Mouse (Mus musculus) intestine, postnatal 0 days (tissue): ENCODE results near the gene Ctc1. TPM values are rescaled to one million over a fixed set of nuclear protein-coding genes. Genes with fewer than 3 reads are reported as not detected.

Experiments
- ATAC-seq: fragments of 200-750 bp; cut with Nextera tagmentation; 2 replicates; pipeline ENCODE4 v1.8.0; 2017; ENCODE audit warnings: mild to moderate bottlenecking, moderate TSS enrichment, moderate library complexity
- H3K27ac ChIP-seq: fragments of 300-500 bp; sonication (generic); 2 replicates; pipeline ENCODE4 v1.5.1; 2014; ENCODE audit warnings: mild to moderate bottlenecking, low read depth, low read length, moderate library complexity
- H3K27me3 ChIP-seq: fragments of 300-500 bp; sonication (generic); replicated peaks from 2 replicates; pipeline ENCODE4 v1.6.1; 2014; ENCODE audit warnings: low read length, mixed read lengths; ENCODE audit not compliant: control insufficient read depth, insufficient read depth
- H3K36me3 ChIP-seq: fragments of 300-500 bp; sonication (generic); 2 replicates; pipeline ENCODE4 v1.6.1; 2014; ENCODE audit warnings: mild to moderate bottlenecking, moderate library complexity; ENCODE audit not compliant: control insufficient read depth, insufficient read depth
- H3K4me1 ChIP-seq: fragments of 300-500 bp; sonication (generic); replicated peaks from 2 replicates; pipeline ENCODE4 v1.6.1; 2014; ENCODE audit warnings: antibody characterized with exemption, low read length, mixed read lengths; ENCODE audit not compliant: control insufficient read depth, insufficient read depth
- H3K4me2 ChIP-seq: fragments of 300-500 bp; sonication (generic); replicated peaks from 2 replicates; pipeline ENCODE4 v1.6.1; 2014; ENCODE audit warnings: low read depth, mild to moderate bottlenecking, moderate library complexity
- H3K4me3 ChIP-seq: fragments of 300-500 bp; sonication (generic); 2 replicates; pipeline ENCODE4 v1.5.1; 2014; ENCODE audit warnings: low read depth, low read length
- H3K9ac ChIP-seq: fragments of 300-500 bp; sonication (generic); 2 replicates; pipeline ENCODE4 v1.6.1; 2014; ENCODE audit warnings: mild to moderate bottlenecking, low read depth, low read length
- H3K9me3 ChIP-seq: fragments of 300-500 bp; sonication (generic); 2 replicates; pipeline ENCODE4 v1.6.1; 2016; ENCODE audit warnings: mixed run types; ENCODE audit not compliant: control insufficient read depth
- CTCF ChIP-seq: sonication (generic); IDR thresholded peaks from 2 replicates; pipeline ENCODE4 v1.5.1; 2016; ENCODE audit warnings: low read depth, mild to moderate bottlenecking, control low read depth, antibody characterized with exemption, moderate library complexity
- WGBS: fragments of 180-500 bp; shearing (Covaris S2); extraction: QIAGEN DNeasy Blood & Tissue Kit; methylation state at CpG from one replicate; pipeline ENCODE4 v1.1.7; 2014; 5-methylcytosine and 5-hydroxymethylcytosine counted together
- polyA plus RNA-seq: library from polyadenylated mRNA; unstranded; fragments of >200 nt; fragmentation: Nextera tagmentation; extraction: Ambion mirVana; gene quantifications from 2 replicates; pipeline ENCODE4 v1.2.1, GENCODE M21; 2015

Ctc1 gene
- polyA plus RNA-seq, 1 experiment from 2014 or later: 9.4 TPM

DNA sequence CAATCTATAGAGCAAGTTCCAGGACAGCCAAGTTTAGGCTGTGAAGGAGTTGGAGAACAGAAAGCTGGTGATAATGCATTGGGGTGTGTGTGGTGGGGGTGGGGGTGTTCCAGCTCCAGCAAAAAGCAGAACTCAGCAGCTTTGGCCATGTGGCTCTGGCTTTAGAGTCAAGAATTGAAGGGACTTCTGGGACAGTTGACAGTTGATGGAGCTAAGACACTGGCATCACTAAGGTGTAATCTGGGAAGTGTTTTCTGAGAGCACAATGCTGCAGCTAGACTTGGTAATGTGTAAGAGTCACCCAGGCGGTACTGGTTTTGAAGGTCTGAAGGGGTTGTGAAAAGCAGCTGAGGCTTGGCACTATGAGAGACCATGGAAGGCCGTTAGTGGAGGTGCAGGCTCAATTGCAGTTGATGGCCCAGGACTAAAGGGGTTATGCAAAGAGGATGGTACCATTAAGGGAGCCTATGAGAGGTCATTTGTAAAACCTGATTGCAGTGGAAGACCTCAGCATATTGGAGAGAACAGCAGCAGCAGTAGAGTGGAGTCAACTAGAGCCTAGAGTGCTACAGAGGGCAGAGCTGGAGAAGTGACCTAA lies 37.2 kb downstream of the Ctc1 start:
- Histone ChIP-seq H3K36me3 (peaks cover 3% of the 10 kb centered on the region; the same call in 1 of the 2 replicates), H3K27ac (no peak overlapping the region), H3K27me3 (no peaks in the 10 kb centered on the region), H3K9ac (no peak overlapping the region), H3K4me1 (no peaks in the 10 kb centered on the region), H3K4me2 (no peak overlapping the region), H3K9me3 (no peaks in the 10 kb centered on the region), H3K4me3 (no peak overlapping the region)
- 88% methylated on average over 2 of the region's 2 CpGs for WGBS
- TF ChIP-seq CTCF: no peak
- ATAC-seq: no peak

DNA sequence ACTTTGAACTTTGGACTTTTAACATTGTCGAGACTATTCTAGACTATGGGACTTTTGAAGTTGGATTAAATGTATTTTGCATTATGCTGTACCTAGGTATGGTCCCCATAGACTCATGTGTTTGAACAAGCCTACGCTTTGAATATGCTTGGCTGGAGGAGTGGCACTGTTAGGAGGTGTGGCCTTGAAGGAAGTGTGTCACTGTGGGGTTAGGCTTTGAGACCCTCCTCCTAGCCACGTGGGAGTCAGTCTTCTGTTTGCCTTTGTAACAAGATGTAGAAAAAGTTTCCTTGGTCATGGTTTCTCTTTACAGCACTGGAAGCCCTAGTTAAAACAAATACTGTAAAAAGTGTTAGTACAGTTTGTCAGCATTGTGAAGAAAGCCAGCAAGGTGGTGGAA lies 38.1 kb downstream of the Ctc1 start:
- Histone ChIP-seq H3K4me3 (no peak overlapping the region), H3K9me3 (no peaks in the 10 kb centered on the region), H3K27me3 (no peaks in the 10 kb centered on the region), H3K4me1 (no peaks in the 10 kb centered on the region), H3K27ac (no peak overlapping the region), H3K9ac (no peak overlapping the region), H3K36me3 (peaks cover 3% of the 10 kb centered on the region; the same call in 1 of the 2 replicates), H3K4me2 (no peak overlapping the region)
- TF ChIP-seq CTCF: no peak
- WGBS: 49% methylated on average over 3 of the region's 3 CpGs
- ATAC-seq: no peak

DNA sequence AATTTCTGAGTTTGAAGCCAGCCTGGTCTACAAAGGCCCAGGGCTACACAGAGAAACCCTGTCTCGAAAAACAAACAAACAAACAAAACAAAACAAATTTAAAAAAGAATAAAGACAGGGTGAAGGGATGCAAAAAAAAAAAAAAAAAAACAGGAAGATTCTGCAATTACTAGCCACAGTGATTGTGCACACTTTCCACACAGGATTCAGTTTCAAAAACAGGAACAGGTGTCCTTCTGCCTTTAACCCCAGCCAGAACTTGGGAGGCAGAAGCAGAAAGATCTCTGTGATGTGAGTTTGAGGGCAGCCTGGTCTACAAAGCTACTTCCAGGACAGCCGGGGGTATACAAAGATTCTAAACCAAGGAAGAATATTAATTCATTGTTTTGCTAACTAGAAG lies 42.6 kb downstream of the Ctc1 start:
- H3K36me3 ChIP-seq: no peaks in the 10 kb centered on the region
- H3K9me3 ChIP-seq: no peaks in the 10 kb centered on the region
- peak overlapping the region; percentile 95 for H3K4me2 ChIP-seq
- peak overlapping the region; percentile 86 for H3K27ac ChIP-seq
- H3K9ac ChIP-seq: peak overlapping the region; percentile 83
- WGBS: 61% methylated on average over 2 of the region's 2 CpGs
- H3K27me3 ChIP-seq: no peaks in the 10 kb centered on the region
- H3K4me3 ChIP-seq: peak overlapping the region; percentile 80
- no peak for ATAC-seq
- H3K4me1 ChIP-seq: 0 out of 2 replicates have a peak, but pooled peaks cover 7% of the 10 kb centered on the region
- no peak for TF ChIP-seq CTCF

DNA sequence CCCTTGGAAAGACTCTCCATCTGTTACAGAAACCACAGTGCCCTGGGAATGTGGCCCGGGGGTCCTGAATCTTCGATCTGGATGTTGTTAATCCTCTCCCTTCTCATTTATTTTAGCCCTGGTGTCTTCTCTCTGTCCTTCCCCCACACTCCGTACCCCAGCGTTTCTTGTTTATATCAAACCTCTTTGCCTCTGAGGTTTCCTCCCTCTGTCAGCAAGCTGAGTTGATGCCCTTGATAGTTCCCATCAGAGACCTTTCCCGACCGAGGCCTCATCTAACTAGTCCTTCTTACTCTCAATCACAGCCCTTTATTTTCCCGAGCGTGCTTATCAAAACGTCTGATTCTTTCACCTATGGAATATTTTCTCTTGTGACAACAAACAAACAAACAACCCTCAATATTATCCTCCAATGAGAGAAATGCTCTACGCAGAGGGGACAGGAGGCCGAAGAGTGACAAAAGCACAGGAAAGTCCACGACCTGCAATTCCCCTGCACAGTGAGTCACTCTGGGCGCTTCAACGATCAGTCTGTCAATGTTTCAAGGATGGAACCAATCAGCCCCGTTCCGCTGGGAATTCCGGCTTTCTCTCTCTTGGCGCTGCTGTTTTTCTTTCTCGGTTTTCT lies 43.1 kb downstream of the Ctc1 start:
- TF ChIP-seq CTCF: no peak
- Histone ChIP-seq H3K4me1 (0 out of 2 replicates have a peak, but pooled peaks cover 7% of the 10 kb centered on the region), H3K4me2 (peak overlapping the region; percentile 95), H3K27ac (peak overlapping the region; percentile 86), H3K9me3 (no peaks in the 10 kb centered on the region), H3K27me3 (no peaks in the 10 kb centered on the region), H3K4me3 (peak overlapping the region; percentile 80), H3K36me3 (no peaks in the 10 kb centered on the region), H3K9ac (peak overlapping the region; percentile 83)
- ATAC-seq: peak; percentile 48
- under 1% methylated on average over 19 of the region's 19 CpGs for WGBS

DNA sequence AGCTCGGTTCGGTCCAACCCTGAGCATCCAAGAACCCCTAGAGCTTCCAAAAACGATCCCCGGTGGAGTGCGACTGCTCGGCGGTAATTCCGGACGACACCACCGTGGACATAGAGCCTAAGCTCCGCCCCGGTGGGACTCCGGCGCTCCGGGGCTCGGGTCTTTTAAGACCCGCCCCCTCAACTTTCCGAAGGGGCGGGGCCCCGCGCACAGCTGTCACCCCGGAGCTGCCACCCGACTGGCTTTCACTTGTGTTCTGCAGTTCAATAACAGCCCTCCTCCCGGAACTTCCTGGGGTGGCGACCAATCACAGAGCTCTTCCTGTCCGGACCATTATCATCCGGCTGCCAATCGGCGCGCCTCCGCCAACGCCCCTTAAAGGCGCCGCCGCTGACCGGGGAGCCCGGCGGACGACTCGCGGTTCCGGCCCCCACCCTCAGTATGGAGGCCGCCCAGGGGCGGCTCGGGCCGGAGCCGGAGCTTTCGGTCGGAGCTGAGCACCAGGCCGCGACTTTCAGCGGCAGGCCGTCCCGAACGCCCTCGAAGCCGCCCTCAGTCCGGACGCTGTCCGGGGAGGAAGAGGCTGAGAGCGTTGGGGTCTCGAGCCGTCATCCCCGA lies 43.8 kb downstream of the Ctc1 start, which contains the start of gene Borcs6:
TSS of gene Borcs6 (plus strand) at position 361 of the 618 bp plus-strand sequence.
- Histone ChIP-seq H3K9ac (peak within 1 kb of the TSS; percentile 83), H3K4me2 (peak within 1 kb of the TSS; percentile 95), H3K4me3 (peak within 1 kb of the TSS; percentile 80), H3K9me3 (no peaks in the 10 kb centered on the region), H3K4me1 (0 out of 2 replicates have a peak, but pooled peaks cover 7% of the 10 kb centered on the region), H3K27ac (peak within 1 kb of the TSS; percentile 86), H3K36me3 (no peaks in the 10 kb centered on the region), H3K27me3 (no peaks in the 10 kb centered on the region)
- TF ChIP-seq CTCF: no peak
- under 1% methylated on average over 64 of the region's 64 CpGs for WGBS
- ATAC-seq: peak; percentile 92

DNA sequence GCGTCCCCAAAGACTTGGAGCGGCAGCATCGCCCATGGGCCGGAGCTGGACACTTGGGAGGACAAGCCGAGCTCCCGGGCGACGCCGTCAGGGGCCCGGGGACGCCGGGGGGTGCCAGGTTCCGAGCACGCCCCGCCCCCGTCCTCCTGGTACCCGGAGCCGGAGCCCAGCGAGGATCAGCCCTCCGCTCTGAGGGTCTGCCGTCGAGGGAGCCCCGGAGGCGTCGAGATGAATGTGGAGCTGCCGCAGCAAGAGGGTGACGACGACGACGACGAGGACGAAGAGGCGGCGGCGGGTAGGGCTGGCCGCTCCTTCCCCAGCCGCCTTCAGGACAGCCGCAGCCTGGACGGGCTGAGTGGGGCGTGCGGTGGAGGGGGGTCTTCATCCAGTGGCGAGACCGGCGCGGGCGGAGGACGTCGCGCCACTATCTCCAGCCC lies 44.3 kb downstream of the Ctc1 start:
- Histone ChIP-seq H3K27me3 (no peaks in the 10 kb centered on the region), H3K4me2 (peak overlapping the region; percentile 95), H3K4me3 (peak overlapping the region; percentile 80), H3K9me3 (no peaks in the 10 kb centered on the region), H3K36me3 (no peaks in the 10 kb centered on the region), H3K9ac (peak overlapping the region; percentile 83), H3K4me1 (0 out of 2 replicates have a peak, but pooled peaks cover 7% of the 10 kb centered on the region), H3K27ac (peak overlapping the region; percentile 86)
- WGBS: under 1% methylated on average over 49 of the region's 49 CpGs
- TF ChIP-seq CTCF: no peak
- peak; percentile 2; the same call in 1 of the 2 replicates for ATAC-seq
